Mouse (Mus musculus) myocyte (in vitro differentiated cells): ENCODE data around the gene Ldhal6b. TPM values are rescaled to one million over a fixed set of nuclear protein-coding genes. Genes with fewer than 3 reads are reported as not detected.

Experiments used
- H3K27me3 ChIP-seq: one replicate; pipeline ENCODE4 v1.6.1; 2011; ENCODE audit not compliant: control insufficient read depth, insufficient read depth, insufficient read length
- H3K36me3 ChIP-seq: one replicate; pipeline ENCODE4 v1.6.1; 2011; ENCODE audit not compliant: control insufficient read depth, insufficient read depth
- H3K4me2 ChIP-seq: one replicate; pipeline ENCODE4 v1.6.1; 2011; ENCODE audit warnings: low read depth, control low read depth
- H3K4me3 ChIP-seq: one replicate; pipeline ENCODE4 v1.5.1; 2011; ENCODE audit warnings: mild to moderate bottlenecking, control low read depth, moderate library complexity
- H3K79me2 ChIP-seq: one replicate; pipeline ENCODE4 v1.6.1; 2011; ENCODE audit not compliant: control insufficient read depth, insufficient read depth
- H3ac ChIP-seq: one replicate; pipeline ENCODE4 v1.6.1; 2011; ENCODE audit not compliant: control insufficient read depth, insufficient read length
- CEBPB ChIP-seq: IDR thresholded peaks from 2 replicates; pipeline ENCODE4 v1.6.1; 2011; ENCODE audit warnings: mild to moderate bottlenecking, moderate library complexity; ENCODE audit not compliant: poor library complexity, insufficient read depth, severe bottlenecking
- E2F4 ChIP-seq: IDR thresholded peaks from one replicate; pipeline ENCODE4 v1.6.1; 2011; ENCODE audit warnings: mild to moderate bottlenecking, control low read depth, moderate library complexity; ENCODE audit not compliant: insufficient read depth
- MAX ChIP-seq: IDR thresholded peaks from one replicate; pipeline ENCODE4 v1.6.1; 2011; ENCODE audit warnings: low read depth, mild to moderate bottlenecking, control low read depth
- MYOD1 ChIP-seq, 3 experiments: IDR thresholded peaks; one replicate each; pipeline ENCODE4 v1.6.1; 2011; ENCODE audit warnings: control low read depth in 2 of 3, low read depth in 2 of 3, mild to moderate bottlenecking in 2 of 3, moderate library complexity in 1 of 3; ENCODE audit not compliant: insufficient read length in 2 of 3, control insufficient read depth in 1 of 3
- MYOG ChIP-seq, 3 experiments: IDR thresholded peaks; one replicate each; pipeline ENCODE4 v1.6.1; 2011; ENCODE audit warnings: control low read depth in 2 of 3, low read depth in 2 of 3, mild to moderate bottlenecking in 2 of 3; ENCODE audit not compliant: insufficient read length in 2 of 3, control insufficient read depth in 1 of 3, insufficient read depth in 1 of 3
- POLR2A ChIP-seq: IDR thresholded peaks from one replicate; pipeline ENCODE4 v1.6.1; 2011; ENCODE audit warnings: low read depth, mild to moderate bottlenecking, control low read depth, moderate library complexity; ENCODE audit not compliant: insufficient read length
- POLR2AphosphoS2 ChIP-seq: IDR thresholded peaks from one replicate; pipeline ENCODE4 v1.6.1; 2011; ENCODE audit warnings: low read depth, control low read depth; ENCODE audit not compliant: insufficient read length
- REST ChIP-seq: IDR thresholded peaks from one replicate; pipeline ENCODE4 v1.6.1; 2011; ENCODE audit warnings: mild to moderate bottlenecking, control low read depth, moderate library complexity; ENCODE audit not compliant: insufficient read depth, insufficient read length
- SRF ChIP-seq: IDR thresholded peaks from one replicate; pipeline ENCODE4 v1.6.1; 2011; ENCODE audit warnings: low read depth; ENCODE audit not compliant: control insufficient read depth, insufficient read length
- TCF12 ChIP-seq: IDR thresholded peaks from one replicate; pipeline ENCODE4 v1.6.1; 2011; ENCODE audit warnings: mild to moderate bottlenecking, control low read depth; ENCODE audit not compliant: poor library complexity, insufficient read depth, severe bottlenecking
- TCF3 ChIP-seq: IDR thresholded peaks from one replicate; pipeline ENCODE4 v1.6.1; 2011; ENCODE audit warnings: low read depth, control low read depth; ENCODE audit not compliant: insufficient read length
- USF1 ChIP-seq: IDR thresholded peaks from one replicate; pipeline ENCODE4 v1.6.1; 2011; ENCODE audit warnings: low read depth, mild to moderate bottlenecking, control low read depth, moderate library complexity
- polyA plus RNA-seq: library from polyadenylated mRNA; unstranded; fragments of >200 nt; fragmentation: generic; extraction: Trizol; gene quantifications from one replicate; pipeline ENCODE4 v1.2.1, GENCODE M21; 2012; ENCODE audit warnings: missing spikeins

The Ldhal6b gene
- polyA plus RNA-seq: 0.06 TPM

GRCm38 (mm10) chr17:5418545-5418944, at the start of gene Ldhal6b:
Gene Ldhal6b, minus strand, starts transcription at chr17:5418767.
- Histone ChIP-seq H3ac (no peak within 1 kb of the TSS), H3K4me3 (no peak within 1 kb of the TSS), H3K79me2 (no peaks in the 10 kb centered on the region), H3K36me3 (peaks cover 3% of the 10 kb centered on the region), H3K4me2 (no peak within 1 kb of the TSS), H3K27me3 (no peaks in the 10 kb centered on the region)
- TF ChIP-seq POLR2A (no peak), MAX (no peak), TCF12 (no peak), REST (no peak), MYOG (IDR thresholded peaks at IDR 0.05; ENCODE audit: control insufficient read depth in 1 of 3, insufficient read depth in 1 of 3, insufficient read length in 2 of 3, low read depth in 2 of 3) (no peak), CEBPB (no peak), TCF3 (no peak), POLR2AphosphoS2 (no peak), USF1 (no peak), SRF (no peak), E2F4 (no peak), MYOD1 (IDR thresholded peaks at IDR 0.05; ENCODE audit: control insufficient read depth in 1 of 3, insufficient read length in 2 of 3, low read depth in 2 of 3) (no peak)

- H3ac ChIP-seq: no peak overlapping the region
- no peaks in the 10 kb centered on the region for H3K36me3 ChIP-seq
- no peak overlapping the region for H3K4me3 ChIP-seq
- H3K79me2 ChIP-seq: no peaks in the 10 kb centered on the region
- H3K27me3 ChIP-seq: peaks cover 32% of the 10 kb centered on the region
- H3K4me2 ChIP-seq: no peak overlapping the region
- TF ChIP-seq MYOG (IDR thresholded peaks at IDR 0.05; ENCODE audit: control insufficient read depth in 1 of 3, insufficient read depth in 1 of 3, insufficient read length in 2 of 3, low read depth in 2 of 3): no peak
- TF ChIP-seq POLR2A: no peak
- TF ChIP-seq MAX: no peak
- TF ChIP-seq CEBPB: no peak
- TF ChIP-seq USF1: no peak
- TF ChIP-seq POLR2AphosphoS2: no peak
- no peak for TF ChIP-seq SRF
- TF ChIP-seq REST: no peak
- TF ChIP-seq MYOD1 (IDR thresholded peaks at IDR 0.05; ENCODE audit: control insufficient read depth in 1 of 3, insufficient read length in 2 of 3, low read depth in 2 of 3): no peak
Observed at GRCm38 (mm10) chr17:5467177-5467576, 48.6 kb upstream of the Ldhal6b start.

- Histone ChIP-seq H3K27me3 (peaks cover 31% of the 10 kb centered on the region), H3K79me2 (no peaks in the 10 kb centered on the region), H3K36me3 (no peaks in the 10 kb centered on the region), H3K4me3 (no peak overlapping the region), H3K4me2 (no peak overlapping the region), H3ac (no peak overlapping the region)
- TF ChIP-seq E2F4: no peak
- no peak for TF ChIP-seq SRF
- TF ChIP-seq TCF12: no peak
- TF ChIP-seq REST: no peak
- TF ChIP-seq TCF3: no peak
- no peak for TF ChIP-seq MAX
- TF ChIP-seq USF1: no peak
- no peak for TF ChIP-seq POLR2A
- no peak for TF ChIP-seq CEBPB
- no peak for TF ChIP-seq MYOG (IDR thresholded peaks at IDR 0.05; ENCODE audit: control insufficient read depth in 1 of 3, insufficient read depth in 1 of 3, insufficient read length in 2 of 3, low read depth in 2 of 3)
- no peak for TF ChIP-seq POLR2AphosphoS2
- no peak for TF ChIP-seq MYOD1 (IDR thresholded peaks at IDR 0.05; ENCODE audit: control insufficient read depth in 1 of 3, insufficient read length in 2 of 3, low read depth in 2 of 3)
Observed at GRCm38 (mm10) chr17:5466736-5467135, 48.2 kb upstream of the Ldhal6b start.

DNA sequence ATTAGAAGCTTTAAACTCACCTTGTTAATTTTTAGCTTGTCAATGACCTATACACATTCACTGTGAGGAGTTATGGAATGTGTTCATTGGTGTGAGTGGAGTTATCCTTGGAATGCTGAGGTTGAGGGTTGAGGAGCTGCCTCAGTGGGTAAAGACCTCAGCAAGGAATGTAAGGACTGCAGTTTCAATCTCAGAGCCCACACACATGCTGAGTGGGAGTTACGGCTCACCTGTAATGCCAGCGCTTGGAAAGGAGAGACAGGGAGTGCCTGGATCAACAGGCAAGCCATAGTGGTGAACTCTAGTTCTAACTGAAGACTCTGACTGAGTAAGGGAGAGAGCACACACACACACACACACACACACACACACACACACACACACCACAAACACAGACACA, 45.3 kb upstream of the Ldhal6b start:
- Histone ChIP-seq H3K4me2 (no peak overlapping the region), H3K36me3 (no peaks in the 10 kb centered on the region), H3ac (no peak overlapping the region), H3K79me2 (no peaks in the 10 kb centered on the region), H3K27me3 (peaks cover 19% of the 10 kb centered on the region), H3K4me3 (no peak overlapping the region)
- no peak for TF ChIP-seq REST
- TF ChIP-seq TCF12: no peak
- no peak for TF ChIP-seq MYOD1 (IDR thresholded peaks at IDR 0.05; ENCODE audit: control insufficient read depth in 1 of 3, insufficient read length in 2 of 3, low read depth in 2 of 3)
- TF ChIP-seq TCF3: no peak
- TF ChIP-seq POLR2A: no peak
- no peak for TF ChIP-seq MAX
- no peak for TF ChIP-seq SRF
- TF ChIP-seq POLR2AphosphoS2: no peak
- TF ChIP-seq USF1: no peak
- TF ChIP-seq CEBPB: no peak
- TF ChIP-seq E2F4: no peak
- TF ChIP-seq MYOG (IDR thresholded peaks at IDR 0.05; ENCODE audit: control insufficient read depth in 1 of 3, insufficient read depth in 1 of 3, insufficient read length in 2 of 3, low read depth in 2 of 3): no peak

- no peak overlapping the region for H3K4me2 ChIP-seq
- peaks cover 59% of the 10 kb centered on the region for H3K27me3 ChIP-seq
- H3ac ChIP-seq: no peak overlapping the region
- TF ChIP-seq MYOD1 (IDR thresholded peaks at IDR 0.05; ENCODE audit: control insufficient read depth in 1 of 3, insufficient read length in 2 of 3, low read depth in 2 of 3) (no peak), TCF12 (no peak)
- H3K4me3 ChIP-seq: no peak overlapping the region
- no peaks in the 10 kb centered on the region for H3K79me2 ChIP-seq
- no peaks in the 10 kb centered on the region for H3K36me3 ChIP-seq
Observed at GRCm38 (mm10) chr17:5453657-5454056, 35.1 kb upstream of the Ldhal6b start.
